Mouse (Mus musculus) C2C12 (cell line): ENCODE data around the gene Plxna4. TPM values are rescaled to one million over a fixed set of nuclear protein-coding genes. Genes with fewer than 3 reads are reported as not detected.

Experiments used
- H3K27me3 ChIP-seq: one replicate; pipeline ENCODE4 v1.6.1; 2011; ENCODE audit not compliant: control insufficient read depth, insufficient read depth, insufficient read length
- H3K36me3 ChIP-seq: one replicate; pipeline ENCODE4 v1.6.1; 2011; ENCODE audit not compliant: control insufficient read depth, insufficient read depth
- H3K4me3 ChIP-seq: one replicate; pipeline ENCODE4 v1.5.1; 2011; ENCODE audit warnings: mild to moderate bottlenecking, control low read depth; ENCODE audit not compliant: poor library complexity, insufficient read depth, severe bottlenecking
- H3K79me2 ChIP-seq: one replicate; pipeline ENCODE4 v1.6.1; 2011; ENCODE audit not compliant: control insufficient read depth, insufficient read depth
- H3K79me3 ChIP-seq: one replicate; pipeline ENCODE4 v1.6.1; 2011; ENCODE audit warnings: low read depth, control low read depth
- H3ac ChIP-seq: one replicate; pipeline ENCODE3; 2011; ENCODE audit warnings: low read depth; ENCODE audit not compliant: control insufficient read depth, insufficient read length
- CEBPB ChIP-seq: IDR thresholded peaks from one replicate; pipeline ENCODE4 v1.6.1; 2011; ENCODE audit warnings: low read depth, mild to moderate bottlenecking, control low read depth, moderate library complexity
- CTCF ChIP-seq: IDR thresholded peaks from one replicate; pipeline ENCODE4 v1.5.1; 2011; ENCODE audit not compliant: control insufficient read depth, insufficient read depth, insufficient read length
- FOSL1 ChIP-seq: IDR thresholded peaks from one replicate; pipeline ENCODE4 v1.8.0; 2011; ENCODE audit warnings: mild to moderate bottlenecking, low read length; ENCODE audit not compliant: poor library complexity, insufficient read depth, severe bottlenecking
- MAX ChIP-seq: IDR thresholded peaks from one replicate; pipeline ENCODE4 v1.6.1; 2011; ENCODE audit warnings: mild to moderate bottlenecking, control low read depth
- MYOD1 ChIP-seq: IDR thresholded peaks from one replicate; pipeline ENCODE4 v1.6.1; 2011; ENCODE audit warnings: low read depth; ENCODE audit not compliant: control insufficient read depth, insufficient read length
- MYOG ChIP-seq: IDR thresholded peaks from one replicate; pipeline ENCODE4 v1.6.1; 2011; ENCODE audit not compliant: control insufficient read depth, insufficient read length; ENCODE audit errors: extremely low read depth
- USF1 ChIP-seq: IDR thresholded peaks from one replicate; pipeline ENCODE4 v1.6.1; 2011; ENCODE audit warnings: low read depth, mild to moderate bottlenecking, control low read depth, moderate library complexity
- polyA plus RNA-seq: library from polyadenylated mRNA; unstranded; fragments of >200 nt; fragmentation: generic; extraction: Trizol; gene quantifications from one replicate; pipeline ENCODE4 v1.2.1, GENCODE M21; 2012; ENCODE audit warnings: missing spikeins

Plxna4 gene
- polyA plus RNA-seq, 1 experiment = 0.19 TPM

DNA sequence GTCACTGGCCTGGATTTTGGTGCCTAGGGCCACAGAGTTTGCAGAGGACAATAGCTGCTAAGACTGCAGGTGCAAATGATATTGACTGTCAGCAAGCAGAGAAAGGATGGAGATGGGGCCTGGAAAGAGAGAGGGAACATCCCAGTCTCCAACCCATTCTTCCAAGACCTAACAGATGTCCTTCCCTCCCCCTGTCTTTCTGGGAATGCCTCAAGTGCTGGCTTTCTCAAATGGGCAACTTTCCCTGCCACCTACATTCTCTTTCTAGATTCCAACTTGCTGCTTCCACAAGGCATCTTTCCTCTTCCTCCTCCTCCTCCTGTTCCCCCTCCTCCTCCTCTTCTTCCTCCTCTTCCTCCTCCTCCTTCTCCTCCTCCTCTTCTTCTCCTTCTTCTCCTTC lies 136.1 kb downstream of the Plxna4 start:
- H3K79me2 ChIP-seq = no peaks in the 10 kb centered on the region
- H3K79me3 ChIP-seq = no peaks in the 10 kb centered on the region
- TF ChIP-seq CEBPB (no peak), MYOG (no peak), FOSL1 (no peak), CTCF (no peak), USF1 (no peak), MYOD1 (no peak)
- H3K4me3 ChIP-seq = no peak overlapping the region
- no peaks in the 10 kb centered on the region for H3K36me3 ChIP-seq
- H3K27me3 ChIP-seq = no peaks in the 10 kb centered on the region
- no peak overlapping the region for H3ac ChIP-seq

DNA sequence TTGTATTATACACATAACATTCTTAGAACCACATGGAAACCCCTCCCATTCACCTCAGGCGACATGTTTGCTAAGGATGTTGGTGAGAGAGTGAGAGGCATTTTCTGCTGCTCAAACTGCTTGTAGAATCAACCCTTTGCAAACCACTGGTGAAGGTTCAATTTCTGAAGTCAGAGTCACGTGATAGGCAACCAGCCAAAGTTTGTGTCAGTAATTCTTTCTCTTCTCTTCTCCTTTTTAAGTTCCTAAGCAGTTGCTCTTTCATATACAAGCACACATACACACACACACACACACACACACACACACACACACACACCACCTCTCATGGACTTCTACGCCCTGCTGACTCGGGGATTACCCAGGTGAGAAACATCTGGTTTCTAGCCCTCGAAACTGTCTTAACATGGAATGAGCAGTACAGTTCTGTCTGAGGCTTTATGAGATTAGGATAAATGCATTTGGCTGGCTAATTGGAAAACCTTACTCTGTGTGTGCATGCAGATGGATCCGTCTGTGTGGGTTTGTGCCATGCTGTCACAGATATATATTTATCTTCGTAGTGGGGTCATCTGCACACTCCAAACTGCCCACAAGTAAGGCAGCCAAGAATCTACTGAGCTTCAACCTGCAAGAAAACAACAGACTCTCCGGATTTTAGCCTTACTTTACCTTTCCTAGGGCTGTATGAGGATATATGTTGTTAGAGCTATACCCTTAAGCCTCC lies 138.6 kb downstream of the Plxna4 start:
- no peaks in the 10 kb centered on the region for H3K79me2 ChIP-seq
- no peak for TF ChIP-seq FOSL1
- TF ChIP-seq MAX = no peak
- TF ChIP-seq MYOG = no peak
- no peak for TF ChIP-seq MYOD1
- no peak for TF ChIP-seq CEBPB
- TF ChIP-seq USF1 = no peak
- TF ChIP-seq CTCF = no peak
- no peak overlapping the region for H3ac ChIP-seq
- no peaks in the 10 kb centered on the region for H3K79me3 ChIP-seq
- no peaks in the 10 kb centered on the region for H3K36me3 ChIP-seq
- no peaks in the 10 kb centered on the region for H3K27me3 ChIP-seq
- no peak overlapping the region for H3K4me3 ChIP-seq

DNA sequence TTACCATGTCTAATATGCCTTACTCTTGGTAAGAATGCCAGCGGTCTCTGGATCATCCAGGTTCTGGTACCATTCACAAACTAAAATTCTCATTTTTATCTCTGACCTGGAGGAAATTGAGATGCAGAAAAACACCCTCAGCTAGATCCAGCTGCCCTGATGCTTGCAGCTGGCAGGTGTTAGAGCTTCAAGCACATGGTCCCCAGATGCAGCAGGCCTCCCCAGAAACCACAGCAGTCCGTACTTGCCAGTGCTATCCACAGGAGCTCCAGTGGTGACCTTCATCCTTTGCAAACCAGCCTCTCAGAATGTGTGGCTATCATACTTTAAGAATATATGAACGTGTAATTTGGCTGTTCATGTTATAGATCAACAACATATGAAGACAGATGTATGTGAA lies 139.2 kb downstream of the Plxna4 start:
- Histone ChIP-seq H3K79me2 (no peaks in the 10 kb centered on the region), H3K4me3 (no peak overlapping the region), H3K36me3 (no peaks in the 10 kb centered on the region), H3ac (no peak overlapping the region), H3K79me3 (no peaks in the 10 kb centered on the region), H3K27me3 (no peaks in the 10 kb centered on the region)
- TF ChIP-seq FOSL1 = no peak
- TF ChIP-seq MAX = no peak
- no peak for TF ChIP-seq CEBPB
- no peak for TF ChIP-seq MYOD1
- no peak for TF ChIP-seq USF1
- no peak for TF ChIP-seq CTCF
- TF ChIP-seq MYOG = no peak

DNA sequence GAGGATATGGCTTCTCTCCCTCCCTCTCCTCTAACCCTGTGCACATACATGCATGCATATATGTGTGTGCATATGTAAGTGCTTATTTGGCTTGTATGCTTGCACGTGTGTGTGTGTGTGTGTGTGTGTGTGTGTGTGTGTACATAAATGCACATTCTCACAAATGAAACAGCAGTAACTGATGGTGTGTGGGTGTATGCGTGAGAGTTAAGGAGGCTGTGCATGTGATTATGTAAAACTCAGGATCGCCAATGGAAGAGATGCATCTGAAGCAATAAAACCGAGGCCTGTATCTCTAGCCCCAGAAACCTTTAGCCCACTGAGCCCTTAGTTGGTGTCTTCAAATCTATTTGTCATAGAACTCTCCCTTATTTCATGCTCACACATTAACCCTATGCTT lies 141.7 kb downstream of the Plxna4 start:
- Histone ChIP-seq H3K27me3 (no peaks in the 10 kb centered on the region), H3K4me3 (no peak overlapping the region), H3K79me2 (no peaks in the 10 kb centered on the region), H3K79me3 (no peaks in the 10 kb centered on the region), H3K36me3 (no peaks in the 10 kb centered on the region), H3ac (no peak overlapping the region)
- TF ChIP-seq USF1 (no peak), MYOG (no peak), FOSL1 (no peak), MYOD1 (no peak), MAX (no peak), CEBPB (no peak), CTCF (no peak)

DNA sequence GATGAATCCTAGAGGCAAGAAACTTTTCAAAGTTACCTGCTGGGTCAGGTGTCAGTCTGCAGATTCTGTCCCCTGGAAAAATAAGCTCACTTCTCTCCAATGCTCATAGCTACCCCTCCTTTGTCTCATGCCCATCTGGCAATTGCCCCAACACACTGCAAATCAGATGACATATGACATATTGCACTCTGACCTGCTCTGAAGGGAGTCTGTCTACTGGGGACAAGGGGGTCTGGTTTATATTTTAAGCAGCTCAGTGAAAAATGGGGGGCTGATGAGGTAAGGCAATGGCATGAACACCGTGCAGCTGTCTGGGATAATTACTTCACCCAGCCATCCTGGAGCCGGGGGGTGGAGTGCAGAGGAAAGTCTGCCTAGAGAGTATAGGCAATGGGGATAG lies 142.7 kb downstream of the Plxna4 start:
- TF ChIP-seq CTCF (no peak), MYOD1 (no peak), MYOG (no peak), CEBPB (no peak), MAX (no peak), USF1 (no peak), FOSL1 (no peak)
- H3K79me2 ChIP-seq = no peaks in the 10 kb centered on the region
- H3ac ChIP-seq = no peak overlapping the region
- H3K27me3 ChIP-seq = no peaks in the 10 kb centered on the region
- H3K4me3 ChIP-seq = no peak overlapping the region
- no peaks in the 10 kb centered on the region for H3K79me3 ChIP-seq
- no peaks in the 10 kb centered on the region for H3K36me3 ChIP-seq
